In genomic region chr4:133518601-133519368, GRCm38 (mm10) we compare ENCODE assay signal across 9 mouse cellular contexts. TPM values are rescaled to one million over a fixed set of nuclear protein-coding genes. Genes with fewer than 3 reads are reported as not detected.
DNase-seq lines count a peak whose midpoint lies in the region; ATAC-seq and TF ChIP-seq lines count a peak whose summit lies in the region.
"Had no signal": no experiment of that assay in that cellular context is flagged by ENCODE, and none has a peak within 500 bp of the region (broad histone marks: within the 10 kb centered on the region; RNA-seq: fewer than 3 reads in every experiment).

Gene Kdf1 (plus strand): TSS chr4:133518963.

- DNase-seq in gastrocnemius, adult 2 months: no peak
- DNase-seq in gastrocnemius, adult 18-20 months (ENCODE audit: low spot score): no peak
- DNase-seq in forebrain, embryonic 11.5 days (ENCODE audit: low spot score): no peak
- peak; percentile 23 for DNase-seq in kidney, postnatal 0 days (ENCODE audit: low spot score)
- DNase-seq in lung, postnatal 14 days: peak; percentile 67
- DNase-seq in yolk sac, embryonic 10.5 days (ENCODE audit: low spot score): peak; percentile 83
- no peak for DNase-seq in layer of hippocampus, postnatal 25 days (ENCODE audit: extremely low spot score in 1 of 2, low spot score in 1 of 2)
- DNase-seq in spleen, postnatal 36 days (ENCODE audit: low spot score in 2 of 2): no peak

- H3K4me2 ChIP-seq in forebrain, embryonic 11.5 days (ENCODE audit: low read depth, low read length, severe bottlenecking): peak within 1 kb of the TSS; percentile 34; the same call in 1 of the 2 replicates
- H3K4me2 ChIP-seq in kidney, postnatal 0 days (ENCODE audit: low read length): peak within 1 kb of the TSS; percentile 52

- peaks cover 4% of the 10 kb centered on the region; the same call in 1 of the 2 replicates for H3K4me1 ChIP-seq in forebrain, embryonic 11.5 days (replicated peaks; ENCODE audit: control insufficient read depth, insufficient read depth, low read length)
- H3K4me1 ChIP-seq in kidney, postnatal 0 days (replicated peaks; ENCODE audit: insufficient read depth, low read length): no peaks in the 10 kb centered on the region

- no peak within 1 kb of the TSS for H3K9ac ChIP-seq in forebrain, embryonic 11.5 days (ENCODE audit: low read length)
- peak within 1 kb of the TSS; percentile 73 for H3K9ac ChIP-seq in kidney, postnatal 0 days (ENCODE audit: low read depth, low read length)

- H3K27ac ChIP-seq in gastrocnemius, adult 2 months: no peak within 1 kb of the TSS
- H3K27ac ChIP-seq in forebrain, embryonic 11.5 days (ENCODE audit: low read depth, low read length): no peak within 1 kb of the TSS
- peak within 1 kb of the TSS; percentile 87 for H3K27ac ChIP-seq in kidney, postnatal 0 days

- WGBS in forebrain, embryonic 11.5 days: 4% methylated on average over 53 of the region's 69 CpGs
- WGBS in kidney, postnatal 0 days: 3% methylated on average over 47 of the region's 69 CpGs

- no peaks in the 10 kb centered on the region for H3K9me3 ChIP-seq in forebrain, embryonic 11.5 days (ENCODE audit: control insufficient read depth, low read length)
- H3K9me3 ChIP-seq in kidney, postnatal 0 days (replicated peaks; ENCODE audit: low read length): no peaks in the 10 kb centered on the region

- no peak for TF ChIP-seq CTCF in gastrocnemius, adult 2 months (IDR thresholded peaks at IDR 0.05)
- no peak for TF ChIP-seq CTCF in kidney, postnatal 0 days (IDR thresholded peaks at IDR 0.05; ENCODE audit: low read depth)

- ATAC-seq in forebrain, embryonic 11.5 days (replicated peaks; ENCODE audit: low FRiP score): no peak
- peak; percentile 88 for ATAC-seq in kidney, postnatal 0 days (replicated peaks; ENCODE audit: low FRiP score, low read depth)

- peak within 1 kb of the TSS; percentile 28 for H3K4me3 ChIP-seq in gastrocnemius, adult 2 months
- peak within 1 kb of the TSS; percentile 27 for H3K4me3 ChIP-seq in forebrain, embryonic 11.5 days (ENCODE audit: low read depth, low read length)
- peak within 1 kb of the TSS; percentile 54 for H3K4me3 ChIP-seq in kidney, postnatal 0 days (replicated peaks; ENCODE audit: low read depth, low read length)

- H3K27me3 ChIP-seq in forebrain, embryonic 11.5 days (ENCODE audit: control insufficient read depth, insufficient read depth, low read length): peaks cover 26% of the 10 kb centered on the region
- H3K27me3 ChIP-seq in kidney, postnatal 0 days (ENCODE audit: insufficient read depth, low read length): peaks cover 9% of the 10 kb centered on the region

- H3K36me3 ChIP-seq in forebrain, embryonic 11.5 days (ENCODE audit: control insufficient read depth, insufficient read depth, low read length): no peaks in the 10 kb centered on the region
- H3K36me3 ChIP-seq in kidney, postnatal 0 days (ENCODE audit: insufficient read depth, low read length): no peaks in the 10 kb centered on the region

- intact Hi-C loops in gastrocnemius, adult 2 months (cut with DNase I): no loop called here

RNA-seq across cellular contexts. Expression of gene Kdf1, which starts in this region (rescaled TPM):
- total RNA-seq in gastrocnemius, adult 2 months (2021): not detected
- total RNA-seq in gastrocnemius, adult 18-20 months (2021): not detected
- 1.1 and 2.1 TPM in 2 replicates for polyA plus RNA-seq in forebrain, embryonic 11.5 days (2014; fragmentation: Nextera tagmentation; extraction: Ambion mirVana)
- polyA plus RNA-seq in kidney, postnatal 0 days (2015; fragmentation: Nextera tagmentation; extraction: Ambion mirVana): 38.6 and 38.7 TPM in 2 replicates
- total RNA-seq in layer of hippocampus, postnatal 25 days (2021): not detected
- total RNA-seq: hematopoietic stem cell, adult 5-6 weeks had no signal

Comparison
In these comparisons a context has a peak if more than half of its experiments do, and no peak if none do; other contexts are left out.
1. RNA of gene Kdf1 (polyA plus RNA-seq): 38.6 to 38.7 TPM in kidney, postnatal 0 days; 1.1 to 2.1 TPM in forebrain, embryonic 11.5 days; every median in the first group is over 10 times any median in the second.
2. DNase-seq: peak in kidney, postnatal 0 days (single experiment), lung, postnatal 14 days (single experiment) and yolk sac, embryonic 10.5 days (single experiment); none in gastrocnemius, adult 2 months (single experiment), gastrocnemius, adult 18-20 months (single experiment), forebrain, embryonic 11.5 days (single experiment), layer of hippocampus, postnatal 25 days (0 of 2) and spleen, postnatal 36 days (0 of 2).
3. Peak in every context shown above with its lines, with median percentiles within 50 percentile points of each other: H3K4me3 ChIP-seq.